Mouse (Mus musculus): ENCODE results near the gene Ptrh2. TPM values are rescaled to one million over a fixed set of nuclear protein-coding genes. Genes with fewer than 3 reads are reported as not detected.
"Not testable (repeated sequence)": the region's sequence is repeated elsewhere in the genome, so short reads cannot be mapped to it uniquely, and the experiment has no call there.

Ptrh2 gene
- polyA plus RNA-seq, 1 experiment from 2014 or later: 33.7 TPM

GRCm38 (mm10) chr11:86717306-86718065, 33.7 kb downstream of the Ptrh2 start:
- no peak overlapping the region for H3K9ac ChIP-seq
- H3K4me3 ChIP-seq: no peak overlapping the region
- no peak overlapping the region for H3K27ac ChIP-seq
- peaks cover 58% of the 10 kb centered on the region for H3K36me3 ChIP-seq
- no peak overlapping the region for H3K4me2 ChIP-seq (replicated peaks)
- no peaks in the 10 kb centered on the region for H3K4me1 ChIP-seq
- 88% methylated on average over 6 of the region's 6 CpGs for WGBS
- no peaks in the 10 kb centered on the region for H3K27me3 ChIP-seq
- no peak for ATAC-seq (ENCODE audit: low FRiP score)
- no peaks in the 10 kb centered on the region for H3K9me3 ChIP-seq (replicated peaks)

- 94% methylated on average over 3 of the region's 3 CpGs for WGBS
Observed at GRCm38 (mm10) chr11:86718369-86718768, 34.6 kb downstream of the Ptrh2 start.

GRCm38 (mm10) chr11:86719390-86719789, 35.6 kb downstream of the Ptrh2 start:
- Histone ChIP-seq H3K4me3 (no peak overlapping the region), H3K27ac (no peak overlapping the region), H3K36me3 (peaks cover 62% of the 10 kb centered on the region), H3K9me3 (replicated peaks) (no peaks in the 10 kb centered on the region), H3K27me3 (no peaks in the 10 kb centered on the region), H3K4me1 (no peaks in the 10 kb centered on the region), H3K9ac (no peak overlapping the region), H3K4me2 (replicated peaks) (no peak overlapping the region)
- 93% methylated on average over 8 of the region's 8 CpGs for WGBS
- no peak for ATAC-seq (ENCODE audit: low FRiP score)

More at GRCm38 (mm10) chr11:86718369-86718768, 34.6 kb downstream of the Ptrh2 start:
- H3K4me3 ChIP-seq: no peak overlapping the region
- H3K4me2 ChIP-seq (replicated peaks): no peak overlapping the region
- ATAC-seq (ENCODE audit: low FRiP score): no peak
- H3K9me3 ChIP-seq (replicated peaks): no peaks in the 10 kb centered on the region
- H3K4me1 ChIP-seq: no peaks in the 10 kb centered on the region
- no peaks in the 10 kb centered on the region for H3K27me3 ChIP-seq
- no peak overlapping the region for H3K9ac ChIP-seq
- no peak overlapping the region for H3K27ac ChIP-seq
- H3K36me3 ChIP-seq: peaks cover 57% of the 10 kb centered on the region

- Histone ChIP-seq H3K36me3 (peaks cover 51% of the 10 kb centered on the region), H3K27ac (no peak overlapping the region), H3K4me2 (replicated peaks) (no peak overlapping the region), H3K4me3 (no peak overlapping the region), H3K27me3 (no peaks in the 10 kb centered on the region), H3K9me3 (replicated peaks) (no peaks in the 10 kb centered on the region), H3K4me1 (no peaks in the 10 kb centered on the region), H3K9ac (no peak overlapping the region)
- ATAC-seq (ENCODE audit: low FRiP score): no peak
- 92% methylated on average over 3 of the region's 3 CpGs for WGBS
Observed at GRCm38 (mm10) chr11:86724004-86724403, 40.2 kb downstream of the Ptrh2 start.

DNA sequence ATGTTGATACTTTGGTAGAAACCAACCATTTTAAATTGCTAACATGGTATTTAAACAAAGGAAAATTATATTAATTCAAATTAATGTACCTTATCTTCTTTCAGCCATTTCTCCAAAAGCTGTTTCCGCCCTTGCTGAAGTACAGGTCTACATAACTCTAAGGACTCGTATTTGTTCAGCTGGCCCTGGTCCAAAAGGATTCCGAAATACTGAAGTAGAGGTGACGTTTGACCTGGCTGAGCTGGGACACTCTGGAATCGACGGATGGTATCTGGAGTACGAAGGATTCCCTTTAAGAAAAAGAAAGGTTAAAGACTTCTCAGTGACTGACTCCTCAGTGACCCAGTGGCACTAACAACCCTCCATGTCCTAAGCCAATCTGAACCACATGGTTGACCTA, 41.2 kb downstream of the Ptrh2 start:
- no peak overlapping the region for H3K4me2 ChIP-seq (replicated peaks)
- no peaks in the 10 kb centered on the region for H3K9me3 ChIP-seq (replicated peaks)
- H3K4me3 ChIP-seq: no peak overlapping the region
- no peak overlapping the region for H3K9ac ChIP-seq
- WGBS: 94% methylated on average over 7 of the region's 7 CpGs
- H3K36me3 ChIP-seq: peaks cover 47% of the 10 kb centered on the region
- no peaks in the 10 kb centered on the region for H3K27me3 ChIP-seq
- no peaks in the 10 kb centered on the region for H3K4me1 ChIP-seq
- H3K27ac ChIP-seq: no peak overlapping the region
- no peak for ATAC-seq (ENCODE audit: low FRiP score)

- H3K27ac ChIP-seq: no peak overlapping the region
- H3K9me3 ChIP-seq (replicated peaks): no peaks in the 10 kb centered on the region
- no peak for ATAC-seq (ENCODE audit: low FRiP score)
- H3K36me3 ChIP-seq: peaks cover 46% of the 10 kb centered on the region
- H3K4me3 ChIP-seq: no peak overlapping the region
- no peak overlapping the region for H3K9ac ChIP-seq
- H3K4me2 ChIP-seq (replicated peaks): no peak overlapping the region
- H3K27me3 ChIP-seq: no peaks in the 10 kb centered on the region
- H3K4me1 ChIP-seq: no peaks in the 10 kb centered on the region
Observed at GRCm38 (mm10) chr11:86725607-86726006, 41.8 kb downstream of the Ptrh2 start.

- Histone ChIP-seq H3K9me3 (replicated peaks) (no peaks in the 10 kb centered on the region), H3K4me3 (no peak overlapping the region), H3K4me2 (replicated peaks) (no peak overlapping the region), H3K9ac (no peak overlapping the region), H3K36me3 (peaks cover 24% of the 10 kb centered on the region), H3K4me1 (no peaks in the 10 kb centered on the region), H3K27ac (no peak overlapping the region), H3K27me3 (no peaks in the 10 kb centered on the region)
- WGBS: 94% methylated on average over 2 of the region's 2 CpGs
- ATAC-seq (ENCODE audit: low FRiP score): no peak
Observed at GRCm38 (mm10) chr11:86731443-86731842, 47.7 kb downstream of the Ptrh2 start.

DNA sequence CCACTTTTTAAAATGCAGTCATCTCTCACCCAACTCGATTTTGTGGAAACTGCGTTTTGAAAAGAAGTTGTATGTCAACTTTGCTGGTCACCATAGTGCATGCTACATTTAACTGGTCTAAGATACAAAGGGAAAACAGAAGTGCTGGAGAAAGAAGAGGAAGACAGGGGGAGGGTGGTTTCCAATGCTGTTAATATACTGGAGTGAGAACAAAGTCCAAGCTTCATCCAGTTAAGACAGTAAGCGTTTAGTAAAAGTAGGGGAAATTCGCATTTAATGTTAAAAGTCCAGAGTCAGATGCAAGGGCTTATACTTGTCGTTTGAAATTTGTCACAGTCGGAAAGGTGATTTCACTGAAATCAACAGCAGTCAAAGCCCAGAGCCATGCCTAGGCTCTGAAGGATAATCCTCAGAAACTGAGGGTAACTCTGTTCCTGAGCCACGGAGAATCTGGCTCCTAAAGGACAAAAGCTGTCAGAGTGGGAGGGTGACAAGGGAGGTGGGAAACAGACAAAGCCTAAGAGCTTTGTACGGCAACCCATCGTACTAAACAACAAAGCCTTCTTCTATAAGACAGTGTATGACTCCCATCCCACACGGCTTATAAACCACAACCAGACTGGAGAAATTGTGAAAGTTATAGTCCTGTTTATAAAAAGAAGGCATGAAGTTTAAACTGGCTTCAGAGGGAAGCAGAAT, 50.6 kb downstream of the Ptrh2 start:
- H3K4me1 ChIP-seq: no peaks in the 10 kb centered on the region
- no peak overlapping the region for H3K9ac ChIP-seq
- H3K9me3 ChIP-seq (replicated peaks): no peaks in the 10 kb centered on the region
- no peak overlapping the region for H3K4me2 ChIP-seq (replicated peaks)
- no peak overlapping the region for H3K4me3 ChIP-seq
- H3K27ac ChIP-seq: no peak overlapping the region
- 80% methylated on average over 10 of the region's 10 CpGs for WGBS
- H3K36me3 ChIP-seq: peaks cover 17% of the 10 kb centered on the region
- H3K27me3 ChIP-seq: no peaks in the 10 kb centered on the region
- ATAC-seq (ENCODE audit: low FRiP score): no peak

DNA sequence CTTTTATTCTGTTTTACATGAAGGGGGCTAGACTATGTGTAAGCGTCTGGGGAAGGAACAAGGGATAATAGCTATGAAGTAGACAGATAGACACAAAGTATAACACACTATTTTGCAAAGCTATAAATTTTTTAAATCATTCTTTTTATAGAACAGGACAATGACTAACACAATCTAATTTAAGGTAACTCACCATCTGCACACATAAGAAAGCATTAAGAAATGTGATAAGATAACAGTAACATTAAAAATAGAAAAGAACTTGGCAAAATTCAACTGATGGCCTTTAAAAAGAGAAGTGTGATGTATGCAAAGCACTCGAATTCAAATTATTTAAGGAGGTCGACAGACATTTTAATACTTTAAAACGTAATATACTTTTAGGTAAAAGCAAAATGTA, 51.2 kb downstream of the Ptrh2 start:
- no peak overlapping the region for H3K27ac ChIP-seq
- no peak overlapping the region for H3K4me3 ChIP-seq
- no peak overlapping the region for H3K4me2 ChIP-seq (replicated peaks)
- no peaks in the 10 kb centered on the region for H3K9me3 ChIP-seq (replicated peaks)
- no peak for ATAC-seq (ENCODE audit: low FRiP score)
- H3K9ac ChIP-seq: no peak overlapping the region
- no peaks in the 10 kb centered on the region for H3K4me1 ChIP-seq
- 95% methylated on average over 4 of the region's 4 CpGs for WGBS
- no peaks in the 10 kb centered on the region for H3K27me3 ChIP-seq
- H3K36me3 ChIP-seq: peaks cover 14% of the 10 kb centered on the region

DNA sequence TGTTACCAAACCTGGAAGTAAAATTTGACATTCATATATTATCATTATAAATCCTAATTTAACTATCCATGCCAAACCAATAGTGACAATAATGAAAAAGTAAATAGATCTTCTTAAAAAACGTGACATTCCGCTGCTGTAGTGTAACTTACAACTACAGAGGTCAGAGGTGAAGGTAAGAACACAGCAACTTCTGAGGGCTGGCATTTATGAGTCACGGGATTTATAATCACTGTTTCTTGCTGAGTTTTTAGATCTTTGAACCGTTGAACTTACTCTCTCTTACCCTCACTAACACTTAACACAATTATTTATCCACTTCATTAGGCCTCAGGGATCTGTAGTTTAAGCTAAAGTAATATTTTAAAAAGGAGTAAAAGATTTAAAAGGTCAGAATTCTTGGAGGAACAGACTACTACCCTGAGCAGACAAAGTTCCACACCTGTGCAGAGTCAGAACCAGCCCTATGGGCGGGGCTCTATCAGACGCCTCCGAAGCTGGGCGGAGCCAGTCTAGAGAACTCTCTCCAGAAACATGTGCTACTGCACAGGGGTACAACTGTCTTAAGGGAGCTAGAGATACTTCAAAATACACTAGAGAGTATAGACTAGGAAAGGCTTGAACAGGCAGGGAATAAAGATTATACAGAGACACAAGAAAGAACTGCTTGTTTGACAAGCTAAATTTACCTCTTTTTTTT, 53.7 kb downstream of the Ptrh2 start:
- Histone ChIP-seq H3K4me1 (no peaks in the 10 kb centered on the region), H3K4me3 (no peak overlapping the region), H3K27me3 (no peaks in the 10 kb centered on the region), H3K36me3 (no peaks in the 10 kb centered on the region), H3K27ac (no peak overlapping the region), H3K9ac (no peak overlapping the region), H3K9me3 (replicated peaks) (no peaks in the 10 kb centered on the region), H3K4me2 (replicated peaks) (no peak overlapping the region)
- WGBS: 89% methylated on average over 8 of the region's 8 CpGs
- ATAC-seq (ENCODE audit: low FRiP score): no peak

GRCm38 (mm10) chr11:86738308-86738707, 54.5 kb downstream of the Ptrh2 start:
- not testable (repeated sequence) for H3K4me3 ChIP-seq; H3K9me3 ChIP-seq (replicated peaks); H3K36me3 ChIP-seq; H3K4me1 ChIP-seq; H3K9ac ChIP-seq; H3K27me3 ChIP-seq; H3K27ac ChIP-seq; ATAC-seq (ENCODE audit: low FRiP score); H3K4me2 ChIP-seq (replicated peaks)
- 78% methylated on average over 1 of the region's 1 CpGs for WGBS

DNA sequence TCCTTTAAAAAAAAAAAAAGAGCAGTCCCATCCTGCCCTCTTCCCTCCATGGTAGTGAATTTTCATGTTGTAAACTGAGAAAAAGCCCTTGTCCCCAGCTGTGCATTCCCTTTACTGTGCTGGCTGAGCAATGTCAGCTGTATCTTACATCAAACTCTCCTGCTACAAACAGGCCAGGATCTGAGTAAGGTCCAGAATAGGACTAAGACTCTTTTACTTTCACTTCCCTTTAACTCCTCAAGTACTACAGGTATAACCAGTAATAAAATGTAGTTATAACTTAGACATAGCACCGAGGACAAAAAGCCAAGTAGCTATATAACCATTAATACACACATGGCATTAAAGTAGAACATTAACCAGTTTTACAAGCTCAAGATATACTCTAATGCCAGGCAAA, 55.2 kb downstream of the Ptrh2 start:
- H3K36me3 ChIP-seq: no peaks in the 10 kb centered on the region
- H3K27ac ChIP-seq: no peak overlapping the region
- WGBS: 97% methylated on average over 1 of the region's 1 CpGs
- no peaks in the 10 kb centered on the region for H3K27me3 ChIP-seq
- no peak for ATAC-seq (ENCODE audit: low FRiP score)
- H3K4me3 ChIP-seq: no peak overlapping the region
- no peaks in the 10 kb centered on the region for H3K4me1 ChIP-seq
- H3K9me3 ChIP-seq (replicated peaks): no peaks in the 10 kb centered on the region
- H3K4me2 ChIP-seq (replicated peaks): no peak overlapping the region
- no peak overlapping the region for H3K9ac ChIP-seq

Data from hindbrain, embryonic 12.5 days (tissue).